Mouse (Mus musculus): ENCODE measurements at regions not wholly inside any gene's neighbourhood (a gene's known extent, or its start where the extent isn't known, plus 50 kb on each side); places are given as distances from the start of the nearest gene placed in this dataset.

DNA sequence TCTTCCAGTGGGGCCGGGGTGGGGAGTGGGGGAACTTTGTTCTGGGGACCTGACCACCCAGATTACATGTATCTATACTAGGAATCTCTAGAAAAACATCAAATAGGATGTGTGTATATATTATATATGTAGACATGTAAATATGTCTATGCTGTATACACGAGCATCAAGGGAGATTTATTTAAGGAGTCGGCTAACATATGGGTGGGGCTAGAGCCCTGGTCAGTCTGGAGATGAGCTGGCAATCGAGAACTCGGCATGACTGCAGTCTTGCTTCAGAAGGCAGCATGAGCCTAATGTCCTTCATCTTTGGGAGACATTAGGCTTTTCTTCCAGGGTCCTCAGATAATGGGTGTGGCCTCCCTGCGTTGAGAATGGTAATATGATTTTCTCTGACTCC is 97.0 kb downstream of the Rap2a start:
- no peak for DNase-seq (ENCODE audit: low read depth, low spot score)
- H3K4me3 ChIP-seq (ENCODE audit: insufficient read depth in 1 of 2, low read depth in 1 of 2, low read length in 2 of 2, poor library complexity in 1 of 2, severe bottlenecking in 1 of 2), result no peak overlapping the region
- in situ Hi-C loops (cut with MboI; ENCODE audit: low sequenced_read_pairs in 2 of 2, unreplicated experiment in 2 of 2), result no loop called here

DNA sequence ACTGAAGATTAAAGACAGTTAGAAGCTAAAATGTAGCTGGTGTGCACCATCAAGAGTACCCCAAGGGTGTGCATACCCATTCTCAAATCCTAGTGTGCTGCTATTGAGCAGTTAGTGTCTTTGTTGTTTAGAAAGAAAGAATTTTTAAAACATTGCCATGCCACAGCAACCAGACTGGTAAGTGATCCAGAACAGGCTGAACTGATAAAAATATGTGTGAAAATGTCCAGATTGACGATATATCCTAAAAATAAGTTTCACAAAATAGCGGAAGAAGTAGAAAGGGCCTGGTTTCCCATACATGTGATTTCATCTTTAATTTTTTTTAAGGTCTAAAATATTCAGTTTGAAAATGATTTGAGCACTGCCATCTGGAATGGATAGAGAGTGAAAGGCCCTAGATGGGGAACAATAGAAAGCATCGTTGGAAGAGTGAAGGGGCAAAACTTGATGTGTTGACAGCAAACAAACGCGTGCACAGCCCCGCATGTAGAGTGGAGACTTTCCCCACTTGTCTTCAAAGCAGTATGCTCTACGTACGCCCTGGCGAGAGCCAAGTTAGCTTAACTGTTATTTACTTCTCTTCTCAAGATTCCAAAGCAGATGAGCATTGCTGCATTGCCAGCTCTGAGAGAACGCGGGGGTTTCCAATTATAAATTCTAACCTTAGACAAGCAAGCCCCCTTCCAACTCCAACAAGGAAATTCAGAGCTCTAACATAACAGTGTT is 100.3 kb downstream of the Rap2a start:
- Histone ChIP-seq H3K4me3 (ENCODE audit: insufficient read depth in 1 of 2, low read depth in 1 of 2, low read length in 2 of 2, poor library complexity in 1 of 2, severe bottlenecking in 1 of 2) (no peak overlapping the region), H3K9ac (ENCODE audit: insufficient read depth, low read depth, low read length, poor library complexity, severe bottlenecking) (no peak overlapping the region), H3K4me1 (ENCODE audit: control insufficient read depth in 2 of 2, insufficient read depth in 2 of 2, low read length in 2 of 2, poor library complexity in 1 of 2) (no peaks in the 10 kb centered on the region), H3K9me3 (ENCODE audit: control insufficient read depth, insufficient read depth, low read depth, low read length) (no peaks in the 10 kb centered on the region), H3K36me3 (ENCODE audit: control insufficient read depth, insufficient read depth, low read length, poor library complexity, severe bottlenecking) (no peaks in the 10 kb centered on the region), H3K27ac (ENCODE audit: insufficient read depth, low read depth, low read length, poor library complexity, severe bottlenecking) (no peak overlapping the region)
- in situ Hi-C loops (cut with MboI; ENCODE audit: low sequenced_read_pairs in 2 of 2, unreplicated experiment in 2 of 2), result no loop called here
- DNase-seq (ENCODE audit: low read depth, low spot score), result no peak
- no peak for TF ChIP-seq ZNF384 (IDR thresholded peaks at IDR 0.05; ENCODE audit: low read depth, low read length)
- TF ChIP-seq ZC3H11A (IDR thresholded peaks at IDR 0.05; ENCODE audit: borderline replicate concordance, low read depth, low read length), result no peak
- no peak for TF ChIP-seq MAFK (IDR thresholded peaks at IDR 0.05; ENCODE audit: insufficient read depth, low read depth, low read length)
- no peak for TF ChIP-seq HCFC1 (IDR thresholded peaks at IDR 0.05; ENCODE audit: borderline replicate concordance, insufficient read depth, low read length)
- no peak for TF ChIP-seq CHD2 (IDR thresholded peaks at IDR 0.05; ENCODE audit: low read depth, low read length)

More for the DNA sequence above, 97.0 kb downstream of the Rap2a start:
- no peak for TF ChIP-seq HCFC1 (IDR thresholded peaks at IDR 0.05; ENCODE audit: borderline replicate concordance, insufficient read depth, low read length)
- no peak for TF ChIP-seq CHD2 (IDR thresholded peaks at IDR 0.05; ENCODE audit: low read depth, low read length)
- no peak for TF ChIP-seq MAFK (IDR thresholded peaks at IDR 0.05; ENCODE audit: insufficient read depth, low read depth, low read length)
- no peak for TF ChIP-seq ZNF384 (IDR thresholded peaks at IDR 0.05; ENCODE audit: low read depth, low read length)
- TF ChIP-seq ZC3H11A (IDR thresholded peaks at IDR 0.05; ENCODE audit: borderline replicate concordance, low read depth, low read length), result no peak
- H3K27ac ChIP-seq (ENCODE audit: insufficient read depth, low read depth, low read length, poor library complexity, severe bottlenecking), result no peak overlapping the region
- H3K4me1 ChIP-seq (ENCODE audit: control insufficient read depth in 2 of 2, insufficient read depth in 2 of 2, low read length in 2 of 2, poor library complexity in 1 of 2), result no peaks in the 10 kb centered on the region
- H3K9me3 ChIP-seq (ENCODE audit: control insufficient read depth, insufficient read depth, low read depth, low read length), result no peaks in the 10 kb centered on the region
- no peaks in the 10 kb centered on the region for H3K36me3 ChIP-seq (ENCODE audit: control insufficient read depth, insufficient read depth, low read length, poor library complexity, severe bottlenecking)
- no peak overlapping the region for H3K9ac ChIP-seq (ENCODE audit: insufficient read depth, low read depth, low read length, poor library complexity, severe bottlenecking)

DNA sequence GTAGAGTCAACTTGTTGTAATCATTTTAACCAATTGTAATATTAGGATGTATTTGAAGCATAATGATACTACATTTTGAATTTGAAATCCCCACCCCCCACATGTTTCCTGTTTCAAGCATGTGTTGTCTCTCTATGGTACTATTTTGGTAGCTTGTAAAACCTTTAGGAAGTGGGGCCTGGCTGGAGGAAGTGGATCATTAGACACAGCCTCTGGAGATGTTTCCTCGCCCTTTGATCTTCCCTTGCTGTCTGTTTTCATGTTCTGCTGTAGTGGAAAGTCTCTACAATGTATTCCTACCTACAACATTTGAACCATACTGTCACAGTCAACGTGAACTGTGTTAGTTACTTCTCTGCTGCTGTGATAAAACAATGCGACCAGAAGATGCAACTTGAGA is 105.6 kb downstream of the Rap2a start:
- Histone ChIP-seq H3K4me3 (ENCODE audit: insufficient read depth in 1 of 2, low read depth in 1 of 2, low read length in 2 of 2, poor library complexity in 1 of 2, severe bottlenecking in 1 of 2) (no peak overlapping the region), H3K4me1 (ENCODE audit: control insufficient read depth in 2 of 2, insufficient read depth in 2 of 2, low read length in 2 of 2, poor library complexity in 1 of 2) (no peaks in the 10 kb centered on the region), H3K9me3 (ENCODE audit: control insufficient read depth, insufficient read depth, low read depth, low read length) (no peaks in the 10 kb centered on the region), H3K9ac (ENCODE audit: insufficient read depth, low read depth, low read length, poor library complexity, severe bottlenecking) (no peak overlapping the region), H3K27ac (ENCODE audit: insufficient read depth, low read depth, low read length, poor library complexity, severe bottlenecking) (no peak overlapping the region), H3K36me3 (ENCODE audit: control insufficient read depth, insufficient read depth, low read length, poor library complexity, severe bottlenecking) (no peaks in the 10 kb centered on the region)
- no peak for DNase-seq (ENCODE audit: low read depth, low spot score)
- in situ Hi-C loops (cut with MboI; ENCODE audit: low sequenced_read_pairs in 2 of 2, unreplicated experiment in 2 of 2), result no loop called here
- TF ChIP-seq ZNF384 (IDR thresholded peaks at IDR 0.05; ENCODE audit: low read depth, low read length) (no peak), ZC3H11A (IDR thresholded peaks at IDR 0.05; ENCODE audit: borderline replicate concordance, low read depth, low read length) (no peak), CHD2 (IDR thresholded peaks at IDR 0.05; ENCODE audit: low read depth, low read length) (no peak), MAFK (IDR thresholded peaks at IDR 0.05; ENCODE audit: insufficient read depth, low read depth, low read length) (no peak), HCFC1 (IDR thresholded peaks at IDR 0.05; ENCODE audit: borderline replicate concordance, insufficient read depth, low read length) (no peak)

DNA sequence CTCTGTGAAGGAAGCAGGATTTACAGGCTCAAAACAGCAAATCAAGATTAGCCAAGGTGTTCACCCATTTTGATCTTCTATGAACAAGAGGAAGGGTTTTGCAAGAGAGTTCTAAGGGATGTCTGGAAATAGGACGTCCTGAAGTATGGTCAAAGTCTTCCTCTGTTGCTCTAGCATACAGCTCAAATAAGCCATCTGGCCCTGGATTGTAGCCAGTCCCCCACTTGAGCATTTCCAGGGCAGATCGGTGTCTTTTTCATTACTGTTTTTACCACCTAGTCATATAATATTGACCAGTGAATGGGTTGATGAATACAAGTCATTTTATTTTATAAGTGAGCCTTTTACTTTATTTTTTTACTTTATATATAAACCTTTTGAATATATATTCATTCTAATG is 113.9 kb downstream of the Rap2a start:
- Histone ChIP-seq H3K36me3 (ENCODE audit: control insufficient read depth, insufficient read depth, low read length, poor library complexity, severe bottlenecking) (no peaks in the 10 kb centered on the region), H3K9ac (ENCODE audit: insufficient read depth, low read depth, low read length, poor library complexity, severe bottlenecking) (no peak overlapping the region), H3K27ac (ENCODE audit: insufficient read depth, low read depth, low read length, poor library complexity, severe bottlenecking) (no peak overlapping the region), H3K4me1 (ENCODE audit: control insufficient read depth in 2 of 2, insufficient read depth in 2 of 2, low read length in 2 of 2, poor library complexity in 1 of 2) (no peaks in the 10 kb centered on the region), H3K4me3 (ENCODE audit: insufficient read depth in 1 of 2, low read depth in 1 of 2, low read length in 2 of 2, poor library complexity in 1 of 2, severe bottlenecking in 1 of 2) (no peak overlapping the region), H3K9me3 (ENCODE audit: control insufficient read depth, insufficient read depth, low read depth, low read length) (no peaks in the 10 kb centered on the region)
- in situ Hi-C loops (cut with MboI; ENCODE audit: low sequenced_read_pairs in 2 of 2, unreplicated experiment in 2 of 2), result no loop called here
- TF ChIP-seq MAFK (IDR thresholded peaks at IDR 0.05; ENCODE audit: insufficient read depth, low read depth, low read length), result no peak
- no peak for DNase-seq (ENCODE audit: low read depth, low spot score)

DNA sequence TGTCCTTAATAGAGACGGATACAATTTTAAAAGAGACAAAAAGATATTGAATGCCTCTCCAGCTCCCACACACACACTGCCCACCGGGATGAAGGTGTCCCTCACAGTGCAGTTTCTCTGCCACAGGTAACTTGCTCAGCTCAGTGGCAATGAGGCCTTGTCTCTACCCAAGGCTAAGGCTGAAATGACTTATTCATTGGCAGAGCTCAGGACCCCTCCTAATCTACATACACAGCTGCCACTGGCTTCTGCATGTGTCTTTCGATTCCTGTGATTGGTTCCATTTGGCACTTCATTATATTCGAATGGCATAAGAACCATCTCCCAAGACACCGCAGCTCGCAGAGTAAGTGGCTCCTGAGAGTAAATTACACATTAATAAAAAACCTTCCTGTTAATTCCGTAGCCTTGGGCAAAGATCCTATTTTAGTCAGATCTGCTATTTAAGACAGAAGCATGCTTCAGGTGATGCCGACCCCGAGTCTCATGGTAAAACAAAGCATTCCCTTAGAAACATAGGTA is 122.2 kb downstream of the Rap2a start:
- TF ChIP-seq HCFC1 (IDR thresholded peaks at IDR 0.05; ENCODE audit: borderline replicate concordance, insufficient read depth, low read length) (no peak), MAFK (IDR thresholded peaks at IDR 0.05; ENCODE audit: insufficient read depth, low read depth, low read length) (no peak), CHD2 (IDR thresholded peaks at IDR 0.05; ENCODE audit: low read depth, low read length) (no peak), ZNF384 (IDR thresholded peaks at IDR 0.05; ENCODE audit: low read depth, low read length) (no peak), ZC3H11A (IDR thresholded peaks at IDR 0.05; ENCODE audit: borderline replicate concordance, low read depth, low read length) (no peak)

More for the DNA sequence above, 122.2 kb downstream of the Rap2a start:
- in situ Hi-C loops (cut with MboI; ENCODE audit: low sequenced_read_pairs in 2 of 2, unreplicated experiment in 2 of 2), result no loop called here
- no peak for DNase-seq (ENCODE audit: low read depth, low spot score)
- H3K4me1 ChIP-seq (ENCODE audit: control insufficient read depth in 2 of 2, insufficient read depth in 2 of 2, low read length in 2 of 2, poor library complexity in 1 of 2), result no peaks in the 10 kb centered on the region
- no peaks in the 10 kb centered on the region for H3K9me3 ChIP-seq (ENCODE audit: control insufficient read depth, insufficient read depth, low read depth, low read length)
- H3K27ac ChIP-seq (ENCODE audit: insufficient read depth, low read depth, low read length, poor library complexity, severe bottlenecking), result no peak overlapping the region
- H3K4me3 ChIP-seq (ENCODE audit: insufficient read depth in 1 of 2, low read depth in 1 of 2, low read length in 2 of 2, poor library complexity in 1 of 2, severe bottlenecking in 1 of 2), result no peak overlapping the region
- no peak overlapping the region for H3K9ac ChIP-seq (ENCODE audit: insufficient read depth, low read depth, low read length, poor library complexity, severe bottlenecking)
- H3K36me3 ChIP-seq (ENCODE audit: control insufficient read depth, insufficient read depth, low read length, poor library complexity, severe bottlenecking), result no peaks in the 10 kb centered on the region
